Mouse (Mus musculus) MEL (cell line): ENCODE measurements around the gene Pip5k1c.

Experiments
- BHLHE40 ChIP-seq: IDR thresholded peaks from 2 replicates; pipeline ENCODE4 v1.6.1; 2012; ENCODE audit warnings: low read depth, mild to moderate bottlenecking, inconsistent platforms, low read length, improper control_type of control experiment, borderline replicate concordance
- CHD1 ChIP-seq: IDR thresholded peaks from 2 replicates; pipeline ENCODE4 v1.6.1; 2012; ENCODE audit warnings: low read depth, mild to moderate bottlenecking, inconsistent platforms, low read length, improper control_type of control experiment
- CHD2 ChIP-seq: IDR thresholded peaks from 2 replicates; pipeline ENCODE4 v1.6.1; 2011; ENCODE audit warnings: low read length, improper control_type of control experiment
- CTCF ChIP-seq, 3 experiments: IDR thresholded peaks in 2 of 3; conservative IDR thresholded peaks in 1 of 3; 2 replicates each; pipeline ENCODE4 v1.5.1; 2011 to 2012; ENCODE audit warnings: low read length in 3 of 3, low read depth in 2 of 3, mild to moderate bottlenecking in 2 of 3, improper control_type of control experiment in 1 of 3, inconsistent platforms in 1 of 3, mixed read lengths in 1 of 3, moderate library complexity in 1 of 3; ENCODE audit not compliant: control insufficient read depth in 1 of 3, insufficient read depth in 1 of 3, poor library complexity in 1 of 3, severe bottlenecking in 1 of 3
- HCFC1 ChIP-seq: IDR thresholded peaks from 2 replicates; pipeline ENCODE4 v1.6.1; 2012; ENCODE audit warnings: low read depth, mild to moderate bottlenecking, inconsistent platforms, low read length, improper control_type of control experiment, moderate library complexity
- KAT2A ChIP-seq: conservative IDR thresholded peaks from 2 replicates; pipeline ENCODE4 v1.6.1; 2012; ENCODE audit warnings: low read depth, low read length, improper control_type of control experiment, inconsistent platforms
- MAX ChIP-seq: IDR thresholded peaks from 2 replicates; pipeline ENCODE4 v1.6.1; 2011; ENCODE audit warnings: low read length, improper control_type of control experiment
- MAZ ChIP-seq: IDR thresholded peaks from 2 replicates; pipeline ENCODE4 v1.6.1; 2012; ENCODE audit warnings: low read depth, mild to moderate bottlenecking, inconsistent platforms, low read length, improper control_type of control experiment
- MXI1 ChIP-seq: IDR thresholded peaks from 2 replicates; pipeline ENCODE4 v1.6.1; 2011; ENCODE audit warnings: mild to moderate bottlenecking, low read depth, low read length, improper control_type of control experiment
- POLR2A ChIP-seq, 2 experiments: IDR thresholded peaks; 2 replicates each; pipeline ENCODE4 v1.6.1; 2011 to 2012; ENCODE audit warnings: low read length in 2 of 2, mild to moderate bottlenecking in 2 of 2, control low read depth in 1 of 2, improper control_type of control experiment in 1 of 2, low read depth in 1 of 2, moderate library complexity in 1 of 2; ENCODE audit not compliant: control insufficient read depth in 1 of 2, insufficient read depth in 1 of 2, poor library complexity in 1 of 2
- POLR2AphosphoS2 ChIP-seq: IDR thresholded peaks from 2 replicates; pipeline ENCODE4 v1.6.1; 2011; ENCODE audit warnings: low read length, improper control_type of control experiment
- TBP ChIP-seq: IDR thresholded peaks from 2 replicates; pipeline ENCODE4 v1.8.0; 2011; ENCODE audit warnings: low read depth, low read length, improper control_type of control experiment
- USF1 ChIP-seq: IDR thresholded peaks from 2 replicates; pipeline ENCODE4 v1.6.1; 2014; ENCODE audit warnings: low read depth, mild to moderate bottlenecking, inconsistent platforms, low read length, improper control_type of control experiment, moderate library complexity
- USF2 ChIP-seq, 2 experiments: IDR thresholded peaks; 2 replicates each; pipeline ENCODE4 v1.6.1; 2011 to 2012; ENCODE audit warnings: improper control_type of control experiment in 2 of 2, low read length in 2 of 2, borderline replicate concordance in 1 of 2, inconsistent platforms in 1 of 2, low read depth in 1 of 2, mild to moderate bottlenecking in 1 of 2; ENCODE audit not compliant: insufficient read depth in 1 of 2

- TF ChIP-seq KAT2A (no peak), MXI1 (no peak), CHD1 (no peak), USF2 (IDR thresholded peaks at IDR 0.05; ENCODE audit: borderline replicate concordance in 1 of 2, insufficient read depth in 1 of 2, low read depth in 1 of 2, low read length in 2 of 2) (no peak), CHD2 (no peak), HCFC1 (no peak), POLR2A (IDR thresholded peaks at IDR 0.05; ENCODE audit: control insufficient read depth in 1 of 2, insufficient read depth in 1 of 2, low read depth in 1 of 2, low read length in 2 of 2, poor library complexity in 1 of 2) (no peak), MAZ (no peak), CTCF (IDR thresholded peaks at IDR 0.05 in 2 of 3, conservative IDR thresholded peaks at IDR 0.05 in 1 of 3; ENCODE audit: control insufficient read depth in 1 of 3, insufficient read depth in 1 of 3, low read depth in 2 of 3, low read length in 3 of 3, poor library complexity in 1 of 3, severe bottlenecking in 1 of 3) (no peak), USF1 (no peak), MAX (no peak), POLR2AphosphoS2 (no peak), TBP (no peak), BHLHE40 (no peak)
Measured at GRCm38 (mm10) chr10:81325176-81325575, 32.4 kb downstream of the Pip5k1c start.
